Mouse (Mus musculus): ENCODE results near the gene Smyd3.

GRCm38 (mm10) chr1:179289744-179290143 is 228.1 kb downstream of the Smyd3 start:
- no peak for TF ChIP-seq CTCF (IDR thresholded peaks at IDR 0.05; ENCODE audit: low read depth, low read length)
- TF ChIP-seq POLR2A (IDR thresholded peaks at IDR 0.05; ENCODE audit: extremely low read depth, insufficient read depth, low read length): no peak

All from liver, adult 2 months (tissue).